Mouse (Mus musculus) gastrocnemius, adult 2 months (tissue): ENCODE measurements around the gene Mrpl43. TPM values are rescaled to one million over a fixed set of nuclear protein-coding genes. Genes with fewer than 3 reads are reported as not detected.
A peak's percentile ranks its signal among the peaks of the same experiment; 100 is the strongest.

Experiments
- DNase-seq: peaks from one replicate; pipeline ENCODE4 v3.0.0; 2022
- H3K27ac ChIP-seq: fragments of 200-600 bp; 2 replicates; pipeline ENCODE4 v1.8.1; 2022; ENCODE audit warnings: mild to moderate bottlenecking
- H3K4me3 ChIP-seq: fragments of 200-600 bp; 2 replicates; pipeline ENCODE4 v1.8.1; 2022; ENCODE audit warnings: mild to moderate bottlenecking, moderate library complexity
- CTCF ChIP-seq: fragments of 200-600 bp; IDR thresholded peaks from 2 replicates; pipeline ENCODE4 v1.8.1; 2022; ENCODE audit warnings: antibody characterized with exemption, mild to moderate bottlenecking, moderate library complexity
- intact Hi-C: fragments of 180-260 bp; cut with DNase I; formaldehyde crosslinking; loops from one replicate; pipeline ENCODE4 v1.15.1; 2025
- total RNA-seq, 2 experiments: library from RNA; stranded (reverse); gene quantifications; 2 replicates each; pipeline ENCODE4 v1.2.3; 2021

The Mrpl43 gene
- total RNA-seq, 2 experiments from 2014 or later, result 31.0 to 42.5 TPM

GRCm38 (mm10) chr19:44991031-44991430, 15.2 kb downstream of the Mrpl43 start:
- Histone ChIP-seq H3K4me3 (no peak overlapping the region), H3K27ac (no peak overlapping the region)
- no peak for TF ChIP-seq CTCF
- DNase-seq, result no peak
- intact Hi-C loops, result no loop called here

- peak; percentile 39 for DNase-seq
- intact Hi-C loops, result no loop called here
- TF ChIP-seq CTCF, result no peak
- H3K27ac ChIP-seq, result peak overlapping the region; percentile 46; the same call in 1 of the 2 replicates
- peak overlapping the region; percentile 81 for H3K4me3 ChIP-seq
Observed at GRCm38 (mm10) chr19:44989567-44990495, 16.4 kb downstream of the Mrpl43 start.

- Histone ChIP-seq H3K4me3 (peak within 1 kb of the TSS; percentile 81), H3K27ac (peak within 1 kb of the TSS; percentile 46)
- intact Hi-C loops, result no loop called here
- DNase-seq, result peak; percentile 56
- TF ChIP-seq CTCF, result peak; percentile 59
Observed at GRCm38 (mm10) chr19:44988831-44989566, 17.2 kb downstream of the Mrpl43 start, which contains the start of gene Sema4g. TSS of gene Sema4g (plus strand) at chr19:44989101.

- no peak for DNase-seq
- peak overlapping the region; percentile 81 for H3K4me3 ChIP-seq
- intact Hi-C loops, result no loop called here
- no peak for TF ChIP-seq CTCF
- H3K27ac ChIP-seq, result no peak overlapping the region
Observed at GRCm38 (mm10) chr19:44988321-44988720, 17.9 kb downstream of the Mrpl43 start.

GRCm38 (mm10) chr19:44987851-44988250, 18.4 kb downstream of the Mrpl43 start:
- Histone ChIP-seq H3K4me3 (no peak overlapping the region), H3K27ac (no peak overlapping the region)
- no peak for DNase-seq
- intact Hi-C loops, result no loop called here
- no peak for TF ChIP-seq CTCF

GRCm38 (mm10) chr19:44987004-44987403, 19.2 kb downstream of the Mrpl43 start:
- intact Hi-C loops, result no loop called here
- H3K4me3 ChIP-seq, result no peak overlapping the region
- TF ChIP-seq CTCF, result no peak
- H3K27ac ChIP-seq, result no peak overlapping the region
- DNase-seq, result no peak

- no peak for TF ChIP-seq CTCF
- H3K4me3 ChIP-seq, result no peak overlapping the region
- DNase-seq, result no peak
- H3K27ac ChIP-seq, result no peak overlapping the region
- intact Hi-C loops, result no loop called here
Observed at GRCm38 (mm10) chr19:44985159-44985988, 20.9 kb downstream of the Mrpl43 start.

- DNase-seq, result no peak
- TF ChIP-seq CTCF, result no peak
- Histone ChIP-seq H3K27ac (no peak overlapping the region), H3K4me3 (no peak overlapping the region)
- intact Hi-C loops, result no loop called here
Observed at GRCm38 (mm10) chr19:44984420-44984819, 21.8 kb downstream of the Mrpl43 start.

- no peak for DNase-seq
- intact Hi-C loops, result no loop called here
- H3K4me3 ChIP-seq, result no peak overlapping the region
- TF ChIP-seq CTCF, result no peak
- no peak overlapping the region for H3K27ac ChIP-seq
Observed at GRCm38 (mm10) chr19:44983366-44983765, 22.9 kb downstream of the Mrpl43 start.

GRCm38 (mm10) chr19:44982477-44983115, 23.6 kb downstream of the Mrpl43 start:
- no peak for DNase-seq
- no peak overlapping the region for H3K27ac ChIP-seq
- no peak overlapping the region for H3K4me3 ChIP-seq
- no peak for TF ChIP-seq CTCF
- intact Hi-C loops, result no loop called here

GRCm38 (mm10) chr19:44980787-44981186, 25.5 kb downstream of the Mrpl43 start:
- Histone ChIP-seq H3K27ac (no peak overlapping the region), H3K4me3 (no peak overlapping the region)
- intact Hi-C loops, result no loop called here
- TF ChIP-seq CTCF, result no peak
- DNase-seq, result no peak

GRCm38 (mm10) chr19:44977148-44977547, 29.1 kb downstream of the Mrpl43 start:
- Histone ChIP-seq H3K27ac (no peak overlapping the region), H3K4me3 (no peak overlapping the region)
- DNase-seq, result no peak
- no peak for TF ChIP-seq CTCF
- intact Hi-C loops, result no loop called here
